Mouse (Mus musculus) forebrain, embryonic 14.5 days (tissue): Measurements from ENCODE around the gene Cybrd1. TPM values are rescaled to one million over a fixed set of nuclear protein-coding genes. Genes with fewer than 3 reads are reported as not detected.

ENCODE experiments used
- ATAC-seq: fragments of 200-750 bp; cut with Nextera tagmentation; 2 replicates; pipeline ENCODE4 v1.8.0; 2017; ENCODE audit warnings: mild to moderate bottlenecking, moderate library complexity
- DNase-seq: peaks from one replicate; pipeline ENCODE4 v3.0.0-alpha.2; 2015; ENCODE audit warnings: low spot score
- H3K27ac ChIP-seq: fragments of 300-500 bp; sonication (generic); 2 replicates; pipeline ENCODE4 v1.5.1; 2014; ENCODE audit warnings: low read depth, mild to moderate bottlenecking, control low read depth, low read length, moderate library complexity
- H3K27me3 ChIP-seq: fragments of 300-500 bp; sonication (generic); replicated peaks from 2 replicates; pipeline ENCODE4 v1.6.1; 2014; ENCODE audit warnings: low read length, control low read depth, mixed read lengths; ENCODE audit not compliant: control insufficient read depth, insufficient read depth
- H3K36me3 ChIP-seq: fragments of 300-500 bp; sonication (generic); 2 replicates; pipeline ENCODE4 v1.6.1; 2014; ENCODE audit warnings: low read length, control low read depth; ENCODE audit not compliant: control insufficient read depth, insufficient read depth
- H3K4me1 ChIP-seq: fragments of 300-500 bp; sonication (generic); 2 replicates; pipeline ENCODE4 v1.6.1; 2014; ENCODE audit warnings: antibody characterized with exemption, low read length, control low read depth; ENCODE audit not compliant: control insufficient read depth, insufficient read depth
- H3K4me2 ChIP-seq: fragments of 300-500 bp; sonication (generic); 2 replicates; pipeline ENCODE4 v1.6.1; 2014; ENCODE audit warnings: mild to moderate bottlenecking, control low read depth, low read length
- H3K4me3 ChIP-seq: fragments of 300-500 bp; sonication (generic); 2 replicates; pipeline ENCODE4 v1.5.1; 2014; ENCODE audit warnings: low read depth, low read length, control low read depth
- H3K9ac ChIP-seq: fragments of 300-500 bp; sonication (generic); 2 replicates; pipeline ENCODE4 v1.6.1; 2014; ENCODE audit warnings: mild to moderate bottlenecking, low read length, control low read depth, moderate library complexity
- H3K9me3 ChIP-seq: fragments of 300-500 bp; sonication (generic); replicated peaks from 2 replicates; pipeline ENCODE4 v1.6.1; 2016; ENCODE audit warnings: low read length, control low read depth, mixed read lengths; ENCODE audit not compliant: control insufficient read depth
- WGBS: fragments of 180-500 bp; shearing (Covaris S2); extraction: QIAGEN DNeasy Blood & Tissue Kit; methylation state at CpG from one replicate; pipeline ENCODE4 v1.1.7; 2014; 5-methylcytosine and 5-hydroxymethylcytosine counted together
- polyA plus RNA-seq: library from polyadenylated mRNA; unstranded; fragments of >200 nt; fragmentation: Nextera tagmentation; extraction: Ambion mirVana; gene quantifications from 2 replicates; pipeline ENCODE4 v1.2.1, GENCODE M21; 2014

Cybrd1 gene
- polyA plus RNA-seq, 1 experiment from 2014 or later, result 0.55 TPM

DNA sequence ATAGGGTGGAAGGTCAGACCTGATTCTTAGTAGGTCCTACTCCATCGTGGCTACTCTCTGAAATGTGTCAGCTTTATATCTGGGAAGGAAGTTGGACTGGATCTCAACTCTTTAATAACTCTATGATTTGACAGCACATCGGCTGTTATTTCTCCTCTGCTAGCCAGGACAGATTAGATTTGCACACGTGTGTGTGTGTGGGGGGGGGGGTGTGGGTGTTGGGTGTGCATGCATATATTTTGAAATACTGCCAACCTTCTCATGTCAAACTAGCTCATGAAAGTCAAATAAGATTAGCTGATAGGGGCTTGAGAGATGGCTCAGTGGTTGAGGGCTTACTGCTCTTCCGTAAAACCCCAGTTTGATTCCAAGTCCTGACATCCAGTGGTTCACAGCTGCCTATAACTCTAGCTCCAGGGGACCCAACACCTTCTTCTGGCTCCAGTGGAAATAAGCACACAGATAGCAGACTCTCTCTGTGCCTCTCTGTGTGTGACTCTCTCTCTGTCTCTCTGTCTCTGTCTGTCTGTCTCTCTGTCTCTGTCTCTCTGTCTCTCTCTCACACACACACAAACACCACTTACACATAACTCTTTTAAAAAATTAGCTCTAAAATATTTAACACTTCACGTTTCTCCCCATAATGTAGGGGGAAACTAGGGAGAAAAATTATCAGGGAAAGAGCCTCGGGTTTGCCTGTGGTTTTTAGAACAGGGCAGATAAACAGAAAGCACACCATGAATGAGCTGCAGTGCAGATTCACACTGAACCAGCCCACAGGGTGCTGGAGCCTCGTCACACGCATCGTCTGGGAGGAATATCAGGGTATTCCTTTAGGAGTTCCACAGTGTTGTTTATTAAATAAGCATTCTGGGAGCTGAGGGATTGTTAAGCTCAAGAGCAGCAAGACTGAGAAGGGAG lies 58.9 kb downstream of the Cybrd1 start:
- no peak for DNase-seq

DNA sequence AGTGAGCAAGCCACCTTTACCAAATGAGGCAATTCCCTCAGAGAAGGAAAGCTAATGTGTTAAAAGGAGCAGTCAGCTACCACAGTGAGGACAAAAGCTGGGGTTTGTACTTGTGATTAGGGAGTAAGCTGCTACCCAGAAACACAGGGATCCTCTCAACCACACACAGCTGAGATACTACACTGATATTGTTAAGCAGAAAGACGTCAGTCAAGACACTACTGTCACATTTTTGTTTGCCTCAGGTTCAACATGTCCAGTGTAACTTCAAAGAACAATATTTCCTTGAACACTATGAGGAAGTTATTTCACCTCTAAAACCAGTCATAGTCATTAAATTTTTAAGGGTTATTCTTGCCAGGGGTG lies 59.5 kb downstream of the Cybrd1 start:
- Histone ChIP-seq H3K27ac (no peak overlapping the region), H3K4me3 (no peak overlapping the region), H3K9me3 (no peaks in the 10 kb centered on the region), H3K27me3 (no peaks in the 10 kb centered on the region), H3K9ac (no peak overlapping the region), H3K4me2 (no peak overlapping the region), H3K4me1 (no peaks in the 10 kb centered on the region), H3K36me3 (no peaks in the 10 kb centered on the region)
- 84% methylated on average over 1 of the region's 1 CpGs for WGBS
- ATAC-seq (no peak), DNase-seq (no peak)

More for the DNA sequence above, 58.9 kb downstream of the Cybrd1 start:
- 68% methylated on average over 9 of the region's 9 CpGs for WGBS
- Histone ChIP-seq H3K9ac (no peak overlapping the region), H3K27ac (no peak overlapping the region), H3K4me2 (no peak overlapping the region), H3K4me3 (no peak overlapping the region), H3K36me3 (no peaks in the 10 kb centered on the region), H3K9me3 (no peaks in the 10 kb centered on the region), H3K27me3 (no peaks in the 10 kb centered on the region), H3K4me1 (no peaks in the 10 kb centered on the region)
- ATAC-seq, result no peak

DNA sequence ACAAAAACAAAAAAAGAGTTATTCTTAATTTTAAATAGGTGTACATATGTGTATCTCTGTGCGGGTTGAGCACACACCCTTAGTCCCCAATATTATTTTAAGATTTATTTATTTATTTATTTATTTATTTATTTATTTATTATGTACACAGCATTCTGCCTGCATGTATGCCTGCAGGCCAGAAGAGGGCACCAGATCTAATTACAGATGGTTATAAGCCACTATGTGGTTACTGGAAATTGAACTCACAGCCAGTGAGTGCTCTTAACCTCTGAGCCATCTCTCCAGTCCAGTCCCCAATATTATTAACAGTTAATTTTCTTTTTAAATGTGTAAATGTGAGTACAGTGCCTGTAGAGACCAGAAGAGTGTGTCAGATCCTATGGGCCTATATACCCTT lies 60.0 kb downstream of the Cybrd1 start:
- Histone ChIP-seq H3K4me1 (no peaks in the 10 kb centered on the region), H3K9me3 (no peaks in the 10 kb centered on the region), H3K27ac (no peak overlapping the region), H3K4me2 (no peak overlapping the region), H3K9ac (no peak overlapping the region), H3K4me3 (no peak overlapping the region), H3K27me3 (no peaks in the 10 kb centered on the region), H3K36me3 (no peaks in the 10 kb centered on the region)
- ATAC-seq, result no peak
- 97% methylated on average over 1 of the region's 1 CpGs for WGBS
- no peak for DNase-seq

DNA sequence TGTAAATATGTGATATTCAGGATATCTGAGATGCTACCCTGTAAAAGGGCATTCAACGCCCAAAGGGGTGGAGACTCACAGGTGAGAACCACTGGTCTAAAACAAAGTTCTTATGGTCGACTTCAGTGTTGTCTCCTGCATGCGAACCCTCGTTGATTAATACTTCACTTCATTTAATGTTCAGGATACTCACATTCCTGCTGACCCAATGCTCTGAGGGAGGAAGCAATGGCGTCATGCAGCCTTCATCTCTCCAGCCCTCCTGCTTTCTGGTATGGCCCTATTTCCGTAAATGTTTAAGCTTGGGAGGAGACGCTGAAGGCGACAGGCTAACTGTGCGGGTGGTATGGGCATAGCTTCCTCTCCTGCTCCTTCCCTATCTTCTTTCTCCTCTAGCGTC lies 62.0 kb downstream of the Cybrd1 start:
- Histone ChIP-seq H3K4me3 (no peak overlapping the region), H3K27ac (no peak overlapping the region), H3K27me3 (no peaks in the 10 kb centered on the region), H3K36me3 (no peaks in the 10 kb centered on the region), H3K4me1 (no peaks in the 10 kb centered on the region), H3K9ac (no peak overlapping the region), H3K4me2 (no peak overlapping the region), H3K9me3 (no peaks in the 10 kb centered on the region)
- WGBS, result 92% methylated on average over 10 of the region's 10 CpGs
- DNase-seq (no peak), ATAC-seq (no peak)

DNA sequence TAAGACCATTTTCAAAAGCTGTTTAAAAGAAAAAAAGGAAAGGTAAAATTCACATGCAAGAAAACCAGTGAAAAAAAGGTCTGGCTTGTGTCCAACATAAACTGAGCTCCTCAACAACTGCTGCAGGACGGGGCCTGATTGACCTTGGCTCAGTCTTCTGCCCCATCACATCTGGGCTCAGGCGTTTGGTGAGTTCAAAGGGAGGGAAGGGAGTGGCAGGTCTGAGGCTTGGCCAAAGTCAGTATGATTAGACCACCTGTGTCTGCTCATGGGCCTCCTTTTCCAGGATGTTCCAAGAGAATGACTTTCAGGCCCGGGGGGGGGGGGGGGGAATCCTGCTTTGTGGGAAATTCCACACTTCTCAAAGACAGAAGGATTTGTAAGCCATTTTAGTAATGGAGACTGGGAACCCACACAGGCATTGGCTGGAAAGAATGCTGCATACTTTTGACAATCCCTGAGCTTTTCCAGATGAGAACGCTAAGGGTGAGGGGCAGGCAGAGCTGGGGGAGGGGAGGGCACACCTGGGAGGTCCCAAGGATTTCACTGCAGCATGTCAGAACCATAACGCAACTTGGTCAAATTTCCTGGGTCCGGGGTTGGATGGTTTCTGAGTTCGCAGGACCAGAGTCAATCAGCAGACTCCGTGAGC lies 63.0 kb downstream of the Cybrd1 start:
- ATAC-seq (no peak), DNase-seq (no peak)
- Histone ChIP-seq H3K36me3 (no peaks in the 10 kb centered on the region), H3K27me3 (no peaks in the 10 kb centered on the region), H3K4me3 (no peak overlapping the region), H3K9me3 (no peaks in the 10 kb centered on the region), H3K4me2 (no peak overlapping the region), H3K27ac (no peak overlapping the region), H3K4me1 (no peaks in the 10 kb centered on the region), H3K9ac (no peak overlapping the region)
- 74% methylated on average over 8 of the region's 8 CpGs for WGBS

DNA sequence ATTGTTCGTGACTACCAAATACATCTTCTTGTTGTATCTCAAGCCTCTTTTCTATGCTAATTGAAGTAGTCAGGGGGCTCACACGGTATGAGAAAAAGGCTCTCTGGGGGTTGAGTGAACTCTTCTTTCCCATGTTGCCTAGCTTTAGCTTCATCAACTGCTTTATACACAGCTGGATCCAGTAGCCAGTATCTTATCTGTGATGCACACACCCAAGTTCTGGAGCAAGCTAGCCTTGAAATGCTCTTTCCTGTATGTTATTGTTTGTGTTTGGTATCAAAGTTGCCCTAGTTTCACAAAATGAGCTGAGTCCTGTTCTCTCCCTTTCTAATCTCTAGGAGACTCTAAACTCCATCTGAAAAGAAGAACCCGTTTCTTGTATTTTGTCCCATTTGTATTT lies 70.2 kb downstream of the Cybrd1 start:
- no peaks in the 10 kb centered on the region for H3K36me3 ChIP-seq
- 77% methylated on average over 3 of the region's 3 CpGs for WGBS
- H3K9me3 ChIP-seq, result no peaks in the 10 kb centered on the region
- H3K9ac ChIP-seq, result no peak overlapping the region
- DNase-seq (no peak), ATAC-seq (no peak)
- H3K4me3 ChIP-seq, result no peak overlapping the region
- H3K4me2 ChIP-seq, result no peak overlapping the region
- H3K4me1 ChIP-seq, result peaks cover 20% of the 10 kb centered on the region
- H3K27ac ChIP-seq, result no peak overlapping the region
- no peaks in the 10 kb centered on the region for H3K27me3 ChIP-seq

DNA sequence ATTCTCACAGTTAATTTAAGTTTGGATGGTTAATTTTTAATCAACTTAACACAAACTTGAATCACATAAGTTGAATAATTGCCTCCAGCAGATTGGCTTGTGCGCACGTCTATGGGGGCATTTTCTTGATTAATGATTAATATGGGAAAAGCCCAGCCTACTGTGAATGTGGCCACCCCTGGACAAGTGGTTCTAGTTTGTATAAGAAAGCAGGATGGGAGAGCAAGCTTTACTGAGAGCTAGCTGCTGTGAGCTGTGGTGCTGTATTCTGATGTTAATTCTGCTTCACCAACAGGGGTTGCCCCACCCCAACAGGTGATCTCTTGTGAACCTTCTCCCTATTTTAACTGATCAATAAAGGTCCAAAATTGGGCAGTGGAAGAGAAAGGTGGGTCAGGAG lies 71.1 kb downstream of the Cybrd1 start:
- Histone ChIP-seq H3K4me3 (no peak overlapping the region), H3K4me2 (no peak overlapping the region), H3K9ac (no peak overlapping the region), H3K27me3 (no peaks in the 10 kb centered on the region), H3K9me3 (no peaks in the 10 kb centered on the region), H3K36me3 (no peaks in the 10 kb centered on the region), H3K27ac (no peak overlapping the region), H3K4me1 (peaks cover 20% of the 10 kb centered on the region)
- no peak for DNase-seq
- ATAC-seq, result no peak
- WGBS, result 40% methylated on average over 2 of the region's 2 CpGs

DNA sequence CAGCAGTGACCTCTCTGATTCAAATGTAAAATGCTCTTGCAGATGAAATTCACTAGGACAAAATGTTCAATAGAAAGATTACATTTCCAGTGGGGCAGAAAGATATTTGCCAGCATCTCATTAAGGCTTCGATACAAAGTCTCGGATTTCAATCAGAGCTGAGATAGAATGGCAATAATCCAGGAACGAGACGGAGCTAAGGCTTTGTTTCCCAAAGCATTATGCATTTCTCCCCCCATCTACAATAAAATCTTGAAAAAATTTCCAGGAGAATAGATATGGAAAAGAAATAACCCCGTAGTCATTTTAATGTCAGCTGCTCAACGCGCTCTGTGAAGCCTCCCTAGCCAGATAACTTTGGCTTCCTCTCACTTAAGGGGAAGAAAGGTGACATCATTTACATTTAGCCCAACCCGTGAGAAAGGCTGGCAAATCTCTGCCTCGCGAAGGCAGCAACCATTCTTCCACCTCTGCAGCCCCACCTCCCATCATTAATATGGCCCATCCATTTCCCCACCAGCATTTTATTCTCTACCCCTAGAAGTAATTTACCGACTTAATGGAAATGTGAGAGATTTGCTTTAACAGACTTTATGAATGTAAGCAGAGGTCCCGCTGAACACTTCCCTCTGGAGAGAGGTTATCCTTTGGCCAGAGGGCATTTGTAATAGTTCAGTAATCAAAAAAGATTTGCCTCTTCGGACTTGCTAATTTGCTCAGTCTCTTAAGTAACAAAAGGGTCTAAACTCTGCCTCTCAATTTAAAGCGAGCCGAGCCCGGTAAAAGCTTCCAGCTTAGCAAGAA lies 73.9 kb downstream of the Cybrd1 start:
- ATAC-seq (peak; percentile 69), DNase-seq (peak; percentile 74)
- no peaks in the 10 kb centered on the region for H3K9me3 ChIP-seq
- H3K4me1 ChIP-seq, result peaks cover 28% of the 10 kb centered on the region
- H3K27ac ChIP-seq, result peak overlapping the region; percentile 49
- WGBS, result 2% methylated on average over 16 of the region's 16 CpGs
- H3K27me3 ChIP-seq, result no peaks in the 10 kb centered on the region
- no peaks in the 10 kb centered on the region for H3K36me3 ChIP-seq
- H3K9ac ChIP-seq, result peak overlapping the region; percentile 47
- H3K4me2 ChIP-seq, result peak overlapping the region; percentile 46
- peak overlapping the region; percentile 16 for H3K4me3 ChIP-seq
